Mouse (Mus musculus): Measurements from ENCODE around the gene Elp4.

Gene Elp4

DNA sequence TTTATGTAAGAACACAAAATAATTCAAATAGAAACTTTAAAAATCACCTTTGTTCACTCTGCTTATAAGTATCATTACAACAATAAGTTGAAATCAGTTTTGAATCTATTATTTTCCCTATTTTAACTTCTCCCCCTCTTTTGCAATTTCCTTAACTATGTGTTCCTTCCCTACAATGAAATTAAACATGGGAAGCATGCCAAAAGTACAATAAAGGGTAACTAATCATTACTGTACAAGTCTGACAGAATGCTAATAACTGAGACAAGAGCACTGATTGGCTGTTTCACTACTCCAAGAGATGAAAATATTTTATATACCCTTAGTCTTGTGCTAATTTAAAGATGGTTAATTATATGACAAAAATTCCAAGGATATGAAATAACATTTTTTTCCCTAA is 99.2 kb downstream of the Elp4 start:
- DNase-seq (ENCODE audit: low spot score in 2 of 2) = no peak

- DNase-seq (ENCODE audit: low spot score in 2 of 2) = no peak
Measured at GRCm38 (mm10) chr2:105804506-105804905, 99.9 kb downstream of the Elp4 start.

- DNase-seq (ENCODE audit: low spot score in 2 of 2) = no peak
Measured at GRCm38 (mm10) chr2:105803427-105803826, 100.9 kb downstream of the Elp4 start.

DNA sequence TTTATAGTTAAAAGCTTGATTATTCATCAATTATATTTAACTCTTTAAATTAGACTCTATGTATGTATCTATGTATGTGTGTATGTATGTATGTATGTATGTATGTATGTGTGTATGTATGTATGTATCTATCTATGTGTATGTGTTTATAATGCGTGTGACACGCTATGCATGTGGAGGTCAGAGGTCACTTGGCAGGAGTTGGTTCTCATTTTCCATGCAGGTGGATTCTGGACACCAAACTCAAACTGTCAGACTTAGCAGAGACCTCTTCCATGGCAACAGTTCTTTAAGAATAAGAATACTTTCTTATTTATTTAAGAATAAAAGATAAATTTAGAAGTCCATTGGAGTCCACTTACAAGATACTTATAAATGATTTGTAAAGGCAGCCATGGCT is 101.5 kb downstream of the Elp4 start:
- DNase-seq (ENCODE audit: low spot score in 2 of 2) = no peak

- no peak for DNase-seq (ENCODE audit: low spot score in 2 of 2)
Measured at GRCm38 (mm10) chr2:105801536-105801935, 102.8 kb downstream of the Elp4 start.

- DNase-seq (ENCODE audit: low spot score in 2 of 2) = no peak
Measured at GRCm38 (mm10) chr2:105800694-105801093, 103.7 kb downstream of the Elp4 start.

DNA sequence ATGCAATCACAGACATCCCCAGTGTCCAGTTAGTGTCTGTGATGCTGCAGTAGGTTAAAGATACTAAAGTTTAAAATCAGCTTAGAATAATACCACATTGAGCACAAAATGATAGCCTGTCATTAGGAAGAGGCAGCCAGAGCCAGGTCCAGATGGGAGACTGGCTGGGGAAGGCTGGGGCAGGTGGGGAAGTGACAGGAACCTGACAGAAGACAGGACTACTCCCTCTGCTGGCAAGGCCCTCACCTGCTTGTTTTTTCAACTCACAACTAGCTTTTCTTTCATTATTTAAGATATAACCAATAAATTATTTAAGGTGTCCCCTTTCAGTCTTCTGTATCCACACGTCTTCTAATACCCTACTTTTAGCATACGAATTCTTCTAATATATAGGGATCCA is 104.5 kb downstream of the Elp4 start:
- no peak for DNase-seq (ENCODE audit: low spot score in 2 of 2)

DNA sequence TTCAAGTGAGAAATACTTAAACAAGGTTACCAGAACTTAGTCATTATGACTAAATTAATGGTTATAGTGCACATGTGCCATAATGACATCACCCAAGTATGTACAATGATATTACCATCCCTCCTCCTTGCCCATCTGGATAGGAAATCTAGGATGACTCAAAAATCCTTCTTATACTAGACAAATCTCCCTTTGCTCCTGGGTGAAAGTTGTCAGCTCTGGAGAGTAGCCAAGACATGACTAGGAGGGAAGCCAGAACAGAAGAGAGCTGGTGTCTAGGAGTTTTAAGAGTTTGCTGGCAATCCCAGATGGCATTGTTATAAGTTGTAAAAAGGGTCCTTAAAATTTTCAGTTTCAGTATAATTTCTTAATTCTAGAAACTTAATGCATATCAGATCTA is 106.5 kb downstream of the Elp4 start:
- peak in 1 of 2 experiments; percentile 32 for DNase-seq (ENCODE audit: low spot score in 2 of 2)

DNA sequence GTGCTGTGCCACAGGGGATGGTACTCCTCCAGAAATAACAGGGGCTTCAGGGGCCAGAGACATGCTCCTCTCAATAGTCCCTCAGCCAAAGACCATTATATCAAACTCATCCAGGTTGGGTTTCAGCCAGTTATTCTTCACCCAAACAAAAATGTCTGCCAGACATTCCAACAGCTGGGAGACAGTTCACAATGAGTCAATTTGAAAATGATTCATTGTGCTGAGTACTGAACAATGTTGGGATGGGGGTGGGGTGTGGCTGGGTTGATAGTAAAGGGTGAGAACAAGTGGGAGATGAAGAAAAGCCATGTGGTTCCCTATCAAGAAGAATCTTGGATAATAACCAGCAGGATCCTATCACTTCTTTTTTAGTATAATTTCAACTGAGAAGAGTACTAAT is 108.3 kb downstream of the Elp4 start:
- DNase-seq (ENCODE audit: low spot score in 2 of 2) = no peak

DNA sequence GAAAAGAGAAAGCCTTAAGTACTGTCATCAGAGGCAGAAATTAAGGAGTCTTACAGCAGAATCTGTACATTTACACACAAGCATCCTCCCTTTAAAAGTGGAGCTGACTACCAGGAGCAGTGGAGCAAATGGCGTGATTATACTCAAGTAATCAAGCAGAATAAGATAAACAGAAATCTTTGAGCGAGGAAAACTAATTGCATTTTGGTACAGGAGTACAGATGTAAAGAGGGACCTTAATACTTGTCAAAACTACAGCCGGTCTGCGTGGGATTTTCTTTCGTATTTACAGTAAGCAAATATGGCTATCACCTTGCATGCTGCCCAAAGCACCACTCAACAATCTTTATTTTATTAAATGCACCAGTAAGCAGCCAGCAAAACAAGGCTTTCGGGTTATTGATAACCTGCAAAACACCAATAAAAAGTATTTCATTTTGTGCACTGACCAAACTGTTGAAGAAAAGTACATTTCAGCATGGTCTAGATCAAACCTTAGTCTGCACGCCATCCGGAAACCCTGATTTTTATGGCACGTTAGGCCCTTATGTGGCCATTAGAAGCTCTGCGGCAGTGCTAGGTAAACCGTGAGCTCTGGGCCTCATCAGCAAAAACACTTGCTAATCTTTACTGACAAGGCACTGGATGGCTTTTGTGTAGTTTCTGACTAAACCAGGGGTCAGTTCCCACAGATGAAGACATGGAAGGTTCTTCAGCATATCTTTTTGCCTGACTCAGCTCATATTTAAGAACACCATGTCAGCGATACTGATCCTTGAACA is 111.8 kb downstream of the Elp4 start:
- no peak for DNase-seq (ENCODE audit: low spot score in 2 of 2)

DNA sequence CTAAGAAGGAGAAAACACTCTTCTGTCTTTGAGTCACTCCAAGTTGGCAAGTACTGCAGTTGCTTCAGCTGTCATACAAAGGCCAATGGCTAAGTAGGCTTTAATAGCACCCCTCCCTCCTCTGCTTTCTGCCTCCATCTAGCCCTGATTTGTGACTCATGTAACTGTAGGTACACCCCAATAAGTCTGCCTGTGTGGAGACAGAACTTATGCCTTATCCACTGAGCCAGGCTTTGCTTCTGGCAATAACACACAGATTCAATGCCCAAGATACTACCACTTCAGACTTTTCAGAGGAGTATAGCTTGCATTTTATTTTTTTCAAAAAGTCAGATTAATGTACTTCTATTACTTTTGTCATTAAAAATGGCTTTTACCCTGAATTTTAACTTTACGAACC is 114.4 kb downstream of the Elp4 start:
- DNase-seq (ENCODE audit: low spot score in 2 of 2) = no peak

DNA sequence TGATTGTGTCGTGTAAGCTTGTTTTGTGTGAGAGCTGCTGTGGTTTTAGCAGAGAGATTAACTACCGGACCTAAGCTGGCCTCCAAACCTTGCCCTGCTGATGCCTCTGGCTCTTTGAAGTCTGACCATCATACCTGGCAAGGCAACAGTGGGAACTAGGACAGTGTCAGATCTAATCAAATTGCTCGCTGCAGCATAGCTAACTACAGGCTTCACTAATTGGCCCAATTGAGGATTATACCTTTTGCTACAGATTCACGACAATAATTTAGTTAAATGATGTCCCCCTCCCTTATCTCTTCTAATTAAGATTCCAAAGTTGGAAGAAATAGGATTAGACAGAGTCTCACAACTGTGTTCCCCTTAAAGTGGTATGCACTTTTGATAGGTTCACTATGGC is 116.6 kb downstream of the Elp4 start:
- no peak for DNase-seq (ENCODE audit: low spot score in 2 of 2)

DNA sequence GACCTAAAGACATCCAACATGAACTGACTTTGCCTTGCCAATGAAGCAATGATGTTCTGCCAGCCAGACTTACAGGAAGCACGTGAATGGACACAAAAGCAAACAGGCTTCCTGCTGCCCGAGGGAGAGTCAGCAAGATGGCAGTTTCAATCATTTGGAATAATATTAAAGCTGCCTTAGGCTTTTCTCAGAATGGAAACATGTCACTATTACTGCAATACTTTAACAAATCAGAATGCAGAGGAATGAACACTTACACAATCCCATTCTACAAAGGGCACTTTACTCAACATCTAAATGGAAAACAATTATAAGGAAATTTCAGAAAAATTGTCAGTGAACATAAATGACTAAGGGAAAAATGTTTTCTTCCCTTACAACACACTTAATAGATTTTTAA is 117.4 kb downstream of the Elp4 start:
- no peak for DNase-seq (ENCODE audit: low spot score in 2 of 2)

DNA sequence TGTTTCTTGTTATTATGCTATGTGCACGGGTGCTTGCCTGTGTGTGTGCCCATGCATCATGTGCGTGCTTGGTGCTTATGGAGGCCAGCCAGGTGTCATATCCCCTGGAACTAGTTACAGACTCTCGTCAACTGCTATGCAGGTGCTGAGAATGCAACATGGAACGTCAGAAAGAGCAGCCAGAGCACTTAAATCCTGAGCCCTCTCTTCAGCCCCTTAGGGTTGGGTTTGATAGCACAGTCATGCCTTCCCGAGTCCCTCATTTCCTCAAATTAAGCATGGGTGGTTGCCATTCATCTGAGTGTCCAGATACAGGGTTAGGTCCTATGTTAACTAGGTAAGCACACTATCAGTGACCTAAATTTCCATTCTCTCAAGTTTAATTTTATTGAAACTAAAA is 121.5 kb downstream of the Elp4 start:
- no peak for DNase-seq (ENCODE audit: low spot score in 2 of 2)

- no peak for DNase-seq (ENCODE audit: low spot score in 2 of 2)
Measured at GRCm38 (mm10) chr2:105780739-105781138, 123.6 kb downstream of the Elp4 start.

DNA sequence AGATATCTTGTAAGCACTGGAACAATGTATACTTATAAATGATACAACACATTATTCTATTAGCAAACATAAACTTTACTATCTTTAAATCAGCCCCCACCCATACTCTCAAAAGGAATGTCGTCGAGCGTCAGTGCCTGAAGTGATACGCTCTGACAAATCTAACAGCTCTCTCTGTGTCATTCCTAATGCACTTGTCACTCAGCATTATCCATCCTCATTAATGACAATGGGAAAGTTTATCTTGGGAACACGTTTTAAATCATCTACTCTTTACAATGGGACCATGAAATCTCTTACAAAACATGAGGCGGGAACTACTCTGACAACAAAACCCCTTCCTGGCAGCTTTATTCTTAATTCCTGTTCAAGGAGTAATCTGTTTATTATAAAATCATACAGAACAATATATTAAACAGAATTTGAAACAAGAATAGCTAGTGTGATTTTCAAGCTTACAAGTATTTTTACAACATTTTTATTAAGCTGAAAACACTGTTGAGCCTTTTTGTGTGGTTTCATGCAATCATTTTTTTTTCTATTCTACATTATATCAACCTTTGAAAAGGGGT is 125.0 kb downstream of the Elp4 start:
- no peak for DNase-seq (ENCODE audit: low spot score in 2 of 2)

- no peak for DNase-seq (ENCODE audit: low spot score in 2 of 2)
Measured at GRCm38 (mm10) chr2:105771314-105771713, 133.1 kb downstream of the Elp4 start.

- DNase-seq (ENCODE audit: low spot score in 2 of 2) = no peak
Measured at GRCm38 (mm10) chr2:105769747-105770328, 134.5 kb downstream of the Elp4 start.

DNA sequence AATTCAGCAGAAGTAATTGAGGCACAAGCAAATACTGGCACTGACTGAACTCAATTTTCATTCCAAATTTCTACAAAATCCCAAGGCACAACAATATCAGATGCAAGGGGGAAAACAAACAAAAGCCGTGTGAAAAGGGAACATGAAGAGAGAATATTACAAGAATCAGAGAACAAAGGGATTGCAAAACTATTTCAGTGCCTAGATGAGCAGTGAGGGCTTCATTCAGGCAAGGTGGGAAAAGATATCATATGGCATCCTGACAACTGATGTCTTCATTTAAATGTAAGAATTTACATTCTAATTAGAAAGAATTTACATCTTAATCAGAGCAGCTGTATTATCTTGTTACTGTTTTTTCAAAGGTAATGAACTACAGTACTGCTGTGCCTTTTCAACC is 150.9 kb downstream of the Elp4 start:
- no peak for DNase-seq (ENCODE audit: low spot score in 2 of 2)

DNA sequence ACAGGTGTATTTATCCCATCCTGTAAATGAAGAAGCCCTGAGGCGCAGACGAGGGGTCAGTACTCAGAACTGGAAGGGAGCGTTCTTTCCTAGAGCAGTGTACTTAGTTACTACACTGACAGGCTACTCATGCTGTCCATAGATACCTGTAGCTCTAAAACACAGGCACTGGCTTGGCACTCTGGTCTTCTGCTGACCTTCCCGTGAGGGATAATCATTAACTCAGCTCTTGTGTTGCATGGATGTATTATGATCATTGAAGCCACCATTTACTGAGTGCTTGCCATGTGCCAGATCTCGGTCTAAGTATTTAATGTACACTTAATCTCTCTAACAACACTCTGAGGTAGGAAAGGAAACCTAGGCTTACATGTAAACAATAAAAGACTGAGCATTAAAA is 155.3 kb downstream of the Elp4 start:
- DNase-seq (ENCODE audit: low spot score in 2 of 2) = no peak

- DNase-seq (ENCODE audit: low spot score in 2 of 2) = no peak
Measured at GRCm38 (mm10) chr2:105746896-105747295, 157.5 kb downstream of the Elp4 start.

GRCm38 (mm10) chr2:105736166-105736565 is 168.2 kb downstream of the Elp4 start:
- no peak for DNase-seq (ENCODE audit: low spot score in 2 of 2)

GRCm38 (mm10) chr2:105730704-105731103 is 173.7 kb downstream of the Elp4 start:
- DNase-seq (ENCODE audit: low spot score in 2 of 2) = peak; percentile 8 to 15
